ENCODE assay signal across 8 mouse cellular contexts in the genomic region with DNA sequence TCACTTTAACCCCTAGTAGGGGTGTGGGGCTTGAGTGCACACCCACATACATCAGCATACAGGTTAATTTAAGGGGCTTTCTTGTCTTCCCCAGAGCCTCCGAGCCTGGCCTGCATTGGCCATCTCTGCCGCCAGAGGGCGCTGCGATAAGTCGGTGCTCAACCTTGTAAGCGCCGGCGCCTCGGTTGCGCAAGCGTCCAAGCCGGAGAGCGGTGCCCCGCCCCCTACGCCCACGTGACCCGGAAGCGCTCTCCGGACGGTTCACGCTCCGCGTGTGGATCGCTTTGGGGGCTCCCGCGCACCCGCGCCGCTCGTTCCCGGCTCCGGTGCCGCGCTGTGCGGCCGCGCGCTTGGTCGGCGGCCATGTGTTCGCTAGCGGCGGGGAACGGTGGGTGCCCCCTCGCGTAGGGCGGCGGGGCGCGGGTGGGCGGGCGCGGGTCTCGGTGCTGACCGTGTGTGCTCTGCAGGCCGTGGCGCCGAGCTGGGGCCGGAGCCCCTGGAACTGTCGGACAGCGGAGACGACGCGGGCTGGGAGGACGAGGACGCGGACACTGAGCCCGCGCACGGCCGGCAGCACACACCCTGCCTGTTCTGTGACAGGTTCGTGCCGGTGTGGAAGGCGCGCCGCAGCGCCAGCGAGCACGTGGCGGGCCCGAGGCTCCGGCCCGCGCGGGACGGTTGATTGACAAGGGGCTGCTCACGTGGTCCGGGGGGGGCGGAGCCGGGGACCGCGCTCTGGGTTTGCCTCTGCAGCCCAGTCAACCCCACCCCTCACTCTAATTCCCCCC. TPM values are rescaled to one million over a fixed set of nuclear protein-coding genes. Genes with fewer than 3 reads are reported as not detected.
DNase-seq lines count a peak whose midpoint lies in the region; ATAC-seq lines count a peak whose summit lies in the region.

TSS of gene Prmt3 (plus strand) at position 233 of the 788 bp plus-strand sequence.

- H3K9ac ChIP-seq in heart, embryonic 14.5 days (ENCODE audit: low read length): peak within 1 kb of the TSS; percentile 76
- H3K9ac ChIP-seq in liver, embryonic 13.5 days: peak within 1 kb of the TSS; percentile 86
- H3K9ac ChIP-seq in stomach, embryonic 16.5 days (ENCODE audit: low read length): peak within 1 kb of the TSS; percentile 85

- peak within 1 kb of the TSS; percentile 72 for H3K4me2 ChIP-seq in heart, embryonic 14.5 days (ENCODE audit: low read length)
- H3K4me2 ChIP-seq in liver, embryonic 13.5 days: peak within 1 kb of the TSS; percentile 96
- peak within 1 kb of the TSS; percentile 74 for H3K4me2 ChIP-seq in stomach, embryonic 16.5 days (ENCODE audit: low read depth, low read length)

- H3K36me3 ChIP-seq in heart, embryonic 14.5 days (ENCODE audit: control insufficient read depth, insufficient read depth, low read length): peaks cover 30% of the 10 kb centered on the region
- peaks cover 48% of the 10 kb centered on the region for H3K36me3 ChIP-seq in liver, embryonic 13.5 days
- no peaks in the 10 kb centered on the region for H3K36me3 ChIP-seq in stomach, embryonic 16.5 days (ENCODE audit: control insufficient read depth, insufficient read depth, low read length)

- H3K27ac ChIP-seq in heart, embryonic 14.5 days (replicated peaks in 1 of 2; ENCODE audit: control insufficient read depth in 1 of 2, insufficient read depth in 1 of 2, low read depth in 2 of 2, low read length in 2 of 2): peak within 1 kb of the TSS; percentile 25 to 64; a peak in 2 of 4 replicates
- peak within 1 kb of the TSS; percentile 77 for H3K27ac ChIP-seq in liver, embryonic 13.5 days
- peak within 1 kb of the TSS; percentile 60 for H3K27ac ChIP-seq in stomach, embryonic 16.5 days (ENCODE audit: low read length)

- peaks cover 5 to 15% of the 10 kb centered on the region in 2 experiments; a peak in 3 of 4 replicates for H3K4me1 ChIP-seq in heart, embryonic 14.5 days (ENCODE audit: control insufficient read depth in 2 of 2, insufficient read depth in 2 of 2, low read length in 2 of 2)
- peaks cover 35% of the 10 kb centered on the region for H3K4me1 ChIP-seq in liver, embryonic 13.5 days (replicated peaks)
- no peaks in the 10 kb centered on the region for H3K4me1 ChIP-seq in stomach, embryonic 16.5 days (ENCODE audit: control insufficient read depth, insufficient read depth, low read length)

- ATAC-seq in erythroid progenitor cell, adult 5-6 weeks (replicated peaks; ENCODE audit: low FRiP score, poor library complexity, severe bottlenecking): peak; percentile 96
- peak; percentile 95 for ATAC-seq in heart, embryonic 14.5 days (ENCODE audit: insufficient number of reproducible peaks, insufficient read depth, low FRiP score, low read depth)
- ATAC-seq in liver, embryonic 13.5 days (ENCODE audit: low read depth): peak; percentile 88
- peak; percentile 95 for ATAC-seq in stomach, embryonic 16.5 days (ENCODE audit: insufficient read depth, low FRiP score)

- peak within 1 kb of the TSS; percentile 68 to 73 for H3K4me3 ChIP-seq in heart, embryonic 14.5 days (ENCODE audit: control insufficient read depth in 1 of 2, insufficient read depth in 1 of 2, low read depth in 1 of 2, low read length in 2 of 2)
- H3K4me3 ChIP-seq in liver, embryonic 13.5 days (replicated peaks): peak within 1 kb of the TSS; percentile 81
- H3K4me3 ChIP-seq in stomach, embryonic 16.5 days (replicated peaks; ENCODE audit: low read length): peak within 1 kb of the TSS; percentile 67

- DNase-seq in CD4-positive helper T cell, adult 2 months (ENCODE audit: low read depth, low spot score): peak; percentile 97
- DNase-seq in brain, embryonic 18.5 days (ENCODE audit: low read depth, low spot score): peak; percentile 91
- DNase-seq in kidney, postnatal 14 days: peak; percentile 98
- peak; percentile 95 for DNase-seq in liver, embryonic 13.5 days
- peak; percentile 99 for DNase-seq in neural tube, embryonic 10.5 days (ENCODE audit: extremely low spot score, low spot score)

- WGBS in heart, embryonic 14.5 days: under 1% methylated on average over 67 of the region's 92 CpGs
- WGBS in liver, embryonic 13.5 days (ENCODE audit: insufficient replicate concordance): under 1% methylated on average over 88 of the region's 92 CpGs
- WGBS in stomach, embryonic 16.5 days: under 1% methylated on average over 92 of the region's 92 CpGs

- no peaks in the 10 kb centered on the region for H3K27me3 ChIP-seq in heart, embryonic 14.5 days (ENCODE audit: control insufficient read depth, insufficient read depth, low read length)
- H3K27me3 ChIP-seq in liver, embryonic 13.5 days: no peaks in the 10 kb centered on the region
- no peaks in the 10 kb centered on the region for H3K27me3 ChIP-seq in stomach, embryonic 16.5 days (ENCODE audit: control insufficient read depth, insufficient read depth, low read length)

- no peaks in the 10 kb centered on the region for H3K9me3 ChIP-seq in heart, embryonic 14.5 days (ENCODE audit: control insufficient read depth, low read length)
- H3K9me3 ChIP-seq in liver, embryonic 13.5 days (replicated peaks): no peaks in the 10 kb centered on the region
- no peaks in the 10 kb centered on the region for H3K9me3 ChIP-seq in stomach, embryonic 16.5 days (replicated peaks; ENCODE audit: control insufficient read depth, low read length)

RNA-seq across cellular contexts. Expression of gene Prmt3, which starts in this region (rescaled TPM):
- total RNA-seq in erythroid progenitor cell, adult 5-6 weeks (2015; ENCODE audit: low replicate concordance): 10.8 and 26.4 TPM in 2 replicates
- total RNA-seq in erythroid progenitor cell, adult 5-6 weeks (2017; ENCODE audit: low replicate concordance): 5.6 and 11.0 TPM in 2 replicates
- 45.7 and 48.4 TPM in 2 replicates for polyA plus RNA-seq in heart, embryonic 14.5 days (2014; fragmentation: Nextera tagmentation; extraction: Ambion mirVana)
- 32.3 and 36.4 TPM in 2 replicates for polyA plus RNA-seq in liver, embryonic 13.5 days (2015; fragmentation: Nextera tagmentation; extraction: Ambion mirVana)
- 40.1 and 42.0 TPM in 2 replicates for polyA plus RNA-seq in stomach, embryonic 16.5 days (2015; fragmentation: Nextera tagmentation; extraction: Ambion mirVana)

Comparison
In these comparisons a context has a peak if more than half of its experiments do, and no peak if none do; other contexts are left out.
1. Peak in every context shown above with its lines: DNase-seq, ATAC-seq, H3K4me3 ChIP-seq and H3K27ac ChIP-seq.